Mouse (Mus musculus): Measurements from ENCODE around the gene Gm3468.
"Not testable (repeated sequence)": the region's sequence is repeated elsewhere in the genome, so short reads cannot be mapped to it uniquely, and the experiment has no call there.

- TF ChIP-seq CHD2 (IDR thresholded peaks at IDR 0.05; ENCODE audit: low read length); NELFE (IDR thresholded peaks at IDR 0.05; ENCODE audit: low read depth, low read length); CTCF (IDR thresholded peaks at IDR 0.05 in 2 of 3, conservative IDR thresholded peaks at IDR 0.05 in 1 of 3; ENCODE audit: control insufficient read depth in 1 of 3, insufficient read depth in 1 of 3, low read depth in 2 of 3, low read length in 3 of 3, poor library complexity in 1 of 3, severe bottlenecking in 1 of 3); USF2 (IDR thresholded peaks at IDR 0.05; ENCODE audit: borderline replicate concordance in 1 of 2, insufficient read depth in 1 of 2, low read depth in 1 of 2, low read length in 2 of 2); ETS1 (IDR thresholded peaks at IDR 0.05; ENCODE audit: low read depth, low read length); POLR2AphosphoS5 (IDR thresholded peaks at IDR 0.05; ENCODE audit: borderline replicate concordance, low read depth, low read length); EP300 (IDR thresholded peaks at IDR 0.05; ENCODE audit: low read depth in 1 of 2, low read length in 2 of 2); GATA1 (IDR thresholded peaks at IDR 0.05; ENCODE audit: low read depth, low read length); SMC3 (IDR thresholded peaks at IDR 0.05; ENCODE audit: low read depth, low read length); MAFK (IDR thresholded peaks at IDR 0.05; ENCODE audit: borderline replicate concordance, low read depth, low read length); ELF1 (IDR thresholded peaks at IDR 0.05; ENCODE audit: low read depth, low read length); KAT2A (conservative IDR thresholded peaks at IDR 0.05; ENCODE audit: low read depth, low read length); POLR2A (IDR thresholded peaks at IDR 0.05; ENCODE audit: control insufficient read depth in 1 of 2, insufficient read depth in 1 of 2, low read depth in 1 of 2, low read length in 2 of 2, poor library complexity in 1 of 2); ZC3H11A (IDR thresholded peaks at IDR 0.05; ENCODE audit: low read depth, low read length): not testable (repeated sequence)
Observed at GRCm38 (mm10) chr14:6107500-6107899, 965 bp downstream of the Gm3468 start.
